Mouse (Mus musculus): ENCODE measurements around the gene Amh.

DNA sequence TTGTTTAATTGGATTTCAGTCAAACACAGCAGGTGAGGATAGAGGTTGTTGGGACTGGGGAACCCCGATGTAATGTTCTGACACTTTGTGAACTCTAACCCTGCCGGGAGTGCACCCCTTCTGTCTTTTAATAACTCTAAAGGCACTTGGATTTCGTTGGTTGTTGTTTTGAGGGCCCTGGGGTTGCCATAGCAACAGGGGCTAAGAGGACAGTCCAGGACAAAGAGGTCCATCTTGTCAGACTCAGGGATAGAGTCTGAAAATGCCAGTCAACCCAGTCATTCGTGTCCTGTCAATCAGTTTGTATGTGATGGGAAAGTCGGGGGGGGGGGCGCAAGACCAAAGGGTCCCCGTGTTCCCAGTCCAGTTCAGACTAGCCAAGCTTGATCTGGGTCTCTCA is 27.8 kb downstream of the Amh start:
- TF ChIP-seq POLR2A (IDR thresholded peaks at IDR 0.05; ENCODE audit: insufficient read depth, low read depth, low read length) (no peak), CTCF (IDR thresholded peaks at IDR 0.05) (no peak), EP300 (IDR thresholded peaks at IDR 0.05; ENCODE audit: insufficient read depth, low read depth, low read length) (no peak)
